Mouse (Mus musculus): ENCODE results near the gene Gpt2.

GRCm38 (mm10) chr8:85534163-85534562 is 41.8 kb downstream of the Gpt2 start:
- no peak for TF ChIP-seq CTCF (IDR thresholded peaks at IDR 0.05; ENCODE audit: low read depth)
- TF ChIP-seq EP300 (IDR thresholded peaks at IDR 0.05; ENCODE audit: low read depth): no peak
